15 mouse cellular contexts compared by ENCODE assay signal in genomic region chr14:98086794-98087193, GRCm38 (mm10).
"Had no signal": no experiment of that assay in that cellular context is flagged by ENCODE, and none has a peak within 500 bp of the region (broad histone marks: within the 10 kb centered on the region; RNA-seq: fewer than 3 reads in every experiment).

No protein-coding gene starts in this region.

- H3K4me3 ChIP-seq: neural tube, embryonic 15.5 days; stomach, embryonic 15.5 days had no signal

- H3K27ac ChIP-seq: neural tube, embryonic 15.5 days; stomach, embryonic 15.5 days; stomach, postnatal 0 days had no signal

- DNase-seq: retina, postnatal 1 day; right cerebral cortex, adult 18-20 months; right cerebral cortex, postnatal 14 days; right cerebral cortex, postnatal 25 days; right cerebral cortex, postnatal 4 days; spleen, adult 18-20 months; thymus, adult 18-20 months; thymus, adult 2 months; thymus, postnatal 14 days; thymus, postnatal 25 days; thymus, postnatal 36 days; thymus, postnatal 4 days had no signal
